Mouse (Mus musculus): Measurements from ENCODE around the gene G430095P16Rik.

DNA sequence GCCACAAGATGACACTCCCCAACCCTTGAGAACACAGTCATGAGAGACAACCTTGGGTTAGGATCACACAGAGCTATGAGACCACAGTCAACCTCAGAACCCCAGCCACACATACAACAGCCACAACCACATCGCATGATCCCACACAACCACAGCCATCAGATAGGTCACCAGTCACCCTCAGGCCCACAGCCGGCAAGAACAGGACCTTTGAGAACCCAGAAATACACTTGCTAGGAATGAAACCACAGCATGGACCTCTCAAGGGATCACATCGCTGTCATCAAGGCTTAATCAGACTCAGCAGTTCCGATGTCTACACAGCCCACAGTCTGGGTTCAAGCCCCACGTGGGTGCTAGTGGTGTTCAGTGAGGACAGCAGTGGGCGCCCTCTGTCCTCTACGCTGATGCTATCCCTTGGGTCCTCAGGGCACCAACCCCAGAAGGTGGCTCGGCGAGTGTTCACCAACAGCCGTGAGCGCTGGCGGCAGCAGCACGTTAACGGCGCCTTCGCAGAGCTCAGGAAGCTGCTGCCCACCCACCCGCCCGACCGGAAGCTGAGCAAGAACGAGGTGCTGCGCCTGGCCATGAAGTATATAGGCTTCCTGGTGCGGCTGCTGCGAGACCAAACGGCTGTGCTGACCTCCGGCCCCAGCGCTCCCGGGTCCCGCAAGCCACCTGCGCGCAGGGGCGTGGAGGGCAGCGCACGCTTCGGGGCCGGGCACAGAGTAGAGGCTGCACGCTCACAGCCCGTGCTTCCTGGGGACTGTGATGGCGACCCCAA lies 19.1 kb upstream of the G430095P16Rik start:
- TF ChIP-seq CTCF (IDR thresholded peaks at IDR 0.05; ENCODE audit: insufficient read depth, low read depth, low read length) (no peak), POLR2A (IDR thresholded peaks at IDR 0.05; ENCODE audit: insufficient read depth, low read depth, low read length) (no peak)

Measured in olfactory bulb, adult 2 months (tissue).